Mouse (Mus musculus): ENCODE measurements around the gene Arl15.

The Arl15 gene

GRCm38 (mm10) chr13:114138921-114139320, 344.6 kb downstream of the Arl15 start:
- no peak for DNase-seq (ENCODE audit: low read depth in 1 of 2, low spot score in 2 of 2)

- no peak for DNase-seq (ENCODE audit: low read depth in 1 of 2, low spot score in 2 of 2)
Measured at GRCm38 (mm10) chr13:114139570-114139969, 345.3 kb downstream of the Arl15 start.

- no peak for DNase-seq (ENCODE audit: low read depth in 1 of 2, low spot score in 2 of 2)
Measured at GRCm38 (mm10) chr13:114142826-114143225, 348.5 kb downstream of the Arl15 start.

DNA sequence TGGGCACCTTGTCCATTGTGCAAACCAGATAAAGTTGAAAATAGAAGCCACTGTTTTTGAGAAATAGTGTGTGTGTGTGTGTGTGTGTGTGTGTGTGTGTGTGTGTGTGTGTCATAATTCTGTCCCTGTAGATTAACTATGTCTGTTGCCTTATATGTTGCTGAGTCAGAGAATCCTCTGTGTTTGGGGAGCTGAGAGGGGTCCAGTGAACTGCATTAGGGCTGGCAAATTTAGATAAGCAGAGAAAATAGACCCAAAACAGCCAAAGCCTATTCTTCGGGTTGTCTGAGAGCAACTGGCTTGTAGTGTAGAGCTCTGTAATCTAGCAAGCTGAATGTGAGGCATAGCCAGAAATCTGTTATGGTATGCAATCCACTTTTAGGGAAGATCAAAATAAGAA, 348.9 kb downstream of the Arl15 start:
- no peak for DNase-seq (ENCODE audit: low read depth in 1 of 2, low spot score in 2 of 2)

GRCm38 (mm10) chr13:114144052-114145046, 350.0 kb downstream of the Arl15 start:
- no peak for DNase-seq (ENCODE audit: low read depth in 1 of 2, low spot score in 2 of 2)

DNA sequence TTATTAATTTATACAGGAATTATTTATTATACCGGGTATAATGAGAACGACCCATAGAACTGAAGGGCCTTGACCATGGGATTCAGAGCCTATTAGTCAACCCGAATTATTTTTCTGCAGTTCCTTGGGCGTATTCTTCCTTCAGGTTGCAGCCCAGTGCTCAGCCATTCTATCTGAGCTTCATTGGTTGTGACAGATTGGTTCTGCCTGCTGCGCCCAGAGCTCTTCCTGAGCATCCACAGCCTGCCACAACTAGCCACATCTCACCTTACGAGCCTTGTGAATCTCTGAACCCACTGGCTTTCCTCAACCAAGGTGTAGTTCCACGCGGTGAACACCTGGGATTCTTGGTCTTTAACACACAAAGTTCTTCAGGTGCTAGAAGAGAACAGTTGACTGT, 350.9 kb downstream of the Arl15 start:
- DNase-seq (ENCODE audit: low read depth in 1 of 2, low spot score in 2 of 2) = no peak

DNA sequence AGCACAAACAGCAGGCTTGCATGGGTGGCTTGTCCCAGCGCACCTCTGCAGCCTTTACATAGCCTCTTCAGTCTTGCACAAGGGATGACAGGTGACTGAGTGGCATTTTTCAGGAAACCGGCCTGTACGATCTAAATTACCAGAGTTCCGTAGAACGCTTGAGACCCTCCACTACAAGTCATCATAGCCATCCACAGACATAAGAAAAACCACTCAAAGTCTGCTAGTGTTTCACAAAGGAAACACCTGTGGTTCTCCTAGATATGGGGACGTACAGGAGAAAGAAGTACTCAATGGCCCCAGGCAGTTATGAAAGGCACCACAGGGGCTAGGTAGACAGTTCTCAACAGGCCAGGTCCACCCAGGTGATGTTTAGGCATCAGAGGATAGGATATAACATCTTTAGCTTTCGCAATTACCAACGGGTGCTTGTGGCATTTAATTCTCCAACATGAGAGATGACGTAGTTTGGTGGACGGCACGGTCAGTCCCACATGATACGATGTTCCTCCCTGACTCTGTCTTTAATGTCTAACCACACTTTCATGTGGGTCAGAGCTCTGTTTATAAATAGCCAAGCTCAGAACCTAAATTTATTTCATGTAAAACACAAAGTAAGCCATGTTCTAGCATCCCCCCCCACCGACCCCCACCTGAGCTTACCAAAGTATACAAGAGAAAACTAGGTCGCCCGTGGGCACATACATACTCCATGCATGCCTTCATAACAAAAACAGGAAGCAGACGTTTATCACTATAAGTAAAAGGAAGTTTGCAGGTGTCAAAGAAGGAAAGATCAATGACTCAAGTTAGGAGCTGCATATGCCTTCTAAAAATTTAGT, 356.8 kb downstream of the Arl15 start:
- DNase-seq (ENCODE audit: low read depth in 1 of 2, low spot score in 2 of 2) = no peak

DNA sequence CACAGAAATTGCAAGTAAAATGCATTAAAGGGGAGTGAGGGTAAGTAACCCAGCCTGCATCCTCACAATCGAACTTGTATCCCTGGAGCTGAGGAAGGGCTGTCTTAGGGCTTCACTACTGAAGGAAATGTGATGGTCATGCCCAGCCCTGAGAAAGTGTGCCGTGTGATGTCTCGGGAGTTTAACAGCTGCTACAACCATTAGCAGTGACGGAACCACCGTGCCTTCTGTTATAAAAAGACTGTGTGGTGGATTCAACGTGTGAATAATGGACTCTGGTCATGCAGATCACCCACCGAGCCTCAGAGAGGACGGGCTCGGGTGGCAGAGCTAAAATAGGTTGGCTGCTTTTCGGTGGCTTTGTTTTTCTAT, 357.4 kb downstream of the Arl15 start:
- DNase-seq (ENCODE audit: low read depth in 1 of 2, low spot score in 2 of 2) = no peak

- DNase-seq (ENCODE audit: low read depth in 1 of 2, low spot score in 2 of 2) = no peak
Measured at GRCm38 (mm10) chr13:114156689-114157088, 362.4 kb downstream of the Arl15 start.

DNA sequence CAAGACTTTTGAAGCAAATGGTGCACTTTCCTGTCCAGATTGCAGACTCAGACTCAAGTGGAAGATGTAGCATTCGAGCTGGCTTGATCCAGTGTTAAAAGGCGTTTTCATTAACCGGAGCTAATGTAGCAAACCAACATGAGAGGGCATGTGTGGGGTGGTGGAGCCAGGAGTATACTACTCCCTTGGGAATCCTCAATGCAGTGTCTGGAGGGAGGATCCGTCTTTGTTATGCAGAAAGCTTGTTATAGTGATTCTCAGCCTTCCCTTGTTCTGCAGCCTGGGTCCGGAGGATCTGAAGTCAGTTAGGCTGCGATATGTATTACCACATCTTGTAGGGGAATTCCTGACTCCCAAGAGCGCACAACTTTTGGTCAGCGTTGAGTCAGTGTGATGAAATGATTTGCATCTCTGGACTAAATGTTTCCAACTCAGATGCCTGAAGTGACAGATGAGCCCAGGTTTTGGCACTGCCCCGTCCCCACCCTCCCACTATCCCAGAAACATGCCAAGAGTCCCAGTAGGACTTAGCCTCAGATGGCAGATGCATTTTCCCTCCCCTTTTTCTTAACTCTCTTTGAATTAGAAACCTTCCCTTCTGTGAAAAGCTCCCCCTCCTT, 363.9 kb downstream of the Arl15 start:
- DNase-seq (ENCODE audit: low read depth in 1 of 2, low spot score in 2 of 2) = no peak

- no peak for DNase-seq (ENCODE audit: low read depth in 1 of 2, low spot score in 2 of 2)
Measured at GRCm38 (mm10) chr13:114159634-114160391, 365.5 kb downstream of the Arl15 start.

DNA sequence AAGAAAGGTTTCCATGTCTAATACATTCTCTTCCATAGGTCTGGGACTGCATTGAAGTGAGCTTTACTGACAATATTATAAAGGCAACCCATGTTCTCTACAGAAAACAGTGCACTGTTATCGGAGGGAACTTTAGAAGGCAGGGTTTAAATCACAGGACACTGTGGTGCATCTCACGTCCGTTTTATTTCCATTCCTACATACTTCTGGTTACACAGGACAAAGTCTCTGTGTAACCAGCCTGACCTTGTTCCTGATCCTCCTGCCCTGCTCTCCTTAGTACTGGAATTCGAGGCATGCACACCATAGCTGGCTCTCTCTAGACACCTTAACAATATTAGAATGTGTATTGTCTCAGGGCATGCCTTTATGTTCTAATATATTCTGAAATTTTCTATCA, 368.4 kb downstream of the Arl15 start:
- DNase-seq (ENCODE audit: low read depth in 1 of 2, low spot score in 2 of 2) = no peak

GRCm38 (mm10) chr13:114165616-114166015, 371.3 kb downstream of the Arl15 start:
- DNase-seq (ENCODE audit: low read depth in 1 of 2, low spot score in 2 of 2) = no peak

- DNase-seq (ENCODE audit: low read depth in 1 of 2, low spot score in 2 of 2) = no peak
Measured at GRCm38 (mm10) chr13:114166439-114167183, 372.3 kb downstream of the Arl15 start.

GRCm38 (mm10) chr13:114170061-114170460, 375.8 kb downstream of the Arl15 start:
- DNase-seq (ENCODE audit: low read depth in 1 of 2, low spot score in 2 of 2) = no peak

DNA sequence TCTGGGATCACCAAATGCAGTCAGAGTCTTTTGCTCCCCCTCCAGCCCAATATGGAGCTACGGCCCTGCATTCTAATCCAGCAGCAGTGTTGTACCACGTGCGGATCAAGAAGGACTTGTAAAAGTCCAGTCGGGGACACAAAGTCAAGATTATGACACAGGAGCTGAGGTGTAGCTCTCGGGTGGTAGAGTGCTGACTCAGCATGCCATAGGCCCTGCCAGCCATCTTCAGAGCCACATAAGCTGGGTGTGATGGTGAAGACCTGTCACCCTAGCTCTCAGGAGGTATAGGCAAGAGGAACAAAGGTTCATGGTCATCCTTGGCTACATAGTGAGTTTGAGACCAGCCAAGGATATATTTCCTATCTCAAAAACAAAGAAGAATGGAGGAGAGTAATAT, 377.2 kb downstream of the Arl15 start:
- DNase-seq (ENCODE audit: low read depth in 1 of 2, low spot score in 2 of 2) = no peak

DNA sequence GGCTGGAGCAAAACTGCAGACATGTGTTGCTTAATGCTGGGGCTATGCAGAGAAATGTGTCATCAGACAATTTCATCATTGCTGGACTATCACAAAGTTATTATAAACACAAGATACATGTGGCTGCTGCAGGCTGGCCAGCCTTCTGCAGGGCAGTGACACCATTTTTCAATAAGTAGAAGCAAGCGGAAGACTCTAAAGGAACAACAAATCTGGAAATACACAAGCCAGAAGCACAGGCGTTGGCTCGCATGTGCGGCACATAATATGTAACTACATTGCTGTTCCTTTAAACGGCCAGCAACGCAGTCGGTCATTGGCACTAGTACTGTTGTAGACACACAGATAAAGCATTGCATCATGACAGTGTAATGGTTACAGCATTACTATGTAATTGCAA, 393.8 kb downstream of the Arl15 start:
- DNase-seq (ENCODE audit: low read depth in 1 of 2, low spot score in 2 of 2) = no peak

- DNase-seq (ENCODE audit: low read depth in 1 of 2, low spot score in 2 of 2) = no peak
Measured at GRCm38 (mm10) chr13:114188801-114189200, 394.5 kb downstream of the Arl15 start.

DNA sequence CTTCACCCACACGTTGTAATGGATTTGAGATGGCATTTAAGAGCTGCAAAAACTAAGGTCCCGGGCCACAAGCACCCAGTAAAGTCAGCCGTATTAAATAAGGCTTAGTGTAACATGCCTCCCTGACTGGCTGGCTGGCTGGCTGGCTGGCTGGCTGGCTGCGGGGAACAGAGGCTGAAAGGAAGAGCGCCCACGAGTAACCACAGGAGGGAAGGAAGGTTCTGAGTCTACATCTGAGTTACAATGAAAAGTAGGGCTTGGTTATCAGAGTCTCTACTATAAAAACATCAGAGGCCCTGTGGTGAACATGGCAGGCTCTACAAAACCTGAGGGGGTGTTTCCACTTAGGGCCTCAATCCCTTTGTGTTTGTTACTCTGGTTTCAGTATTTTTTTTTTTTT, 395.1 kb downstream of the Arl15 start:
- no peak for DNase-seq (ENCODE audit: low read depth in 1 of 2, low spot score in 2 of 2)

DNA sequence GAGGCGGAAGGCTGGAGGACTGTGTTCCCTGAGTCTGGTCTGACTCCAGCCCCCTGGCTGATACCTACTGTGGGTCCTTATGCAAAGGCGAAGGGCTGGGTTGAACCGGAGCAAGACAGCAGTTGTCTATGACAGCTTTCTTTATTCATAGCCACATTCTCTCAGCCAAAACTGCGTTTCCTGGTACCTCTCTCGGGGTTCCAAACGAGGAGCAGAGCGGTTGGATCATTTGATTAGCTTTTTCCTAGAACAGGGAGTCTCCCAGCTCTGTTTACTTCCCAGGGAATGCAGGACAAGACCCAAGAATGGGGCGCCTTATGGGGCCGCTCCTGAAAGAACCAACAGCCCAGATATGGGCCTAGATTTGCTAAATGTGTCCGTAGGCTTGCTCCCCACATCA, 396.6 kb downstream of the Arl15 start:
- DNase-seq (ENCODE audit: low read depth in 1 of 2, low spot score in 2 of 2) = no peak

Measured in monocyte, adult 2 months (primary cell).